Mouse (Mus musculus) lung, adult 2 months (tissue): ENCODE data around the gene Vmn1r59.
"Not testable (repeated sequence)": the region's sequence is repeated elsewhere in the genome, so short reads cannot be mapped to it uniquely, and the experiment has no call there.

Experiments used
- CTCF ChIP-seq: fragments of 200-500 bp; IDR thresholded peaks from 2 replicates; pipeline ENCODE4 v1.5.1; 2011; ENCODE audit warnings: mild to moderate bottlenecking, low read length, control low read depth; ENCODE audit not compliant: insufficient read depth
- POLR2A ChIP-seq: fragments of 200-500 bp; IDR thresholded peaks from 2 replicates; pipeline ENCODE4 v1.6.1; 2011; ENCODE audit warnings: low read depth, mild to moderate bottlenecking, control low read depth, low read length, borderline replicate concordance; ENCODE audit errors: extremely low read depth

GRCm38 (mm10) chr7:5493856-5494255 lies 37.3 kb upstream of the Vmn1r59 start, which contains the start of gene Vmn2r28:
- not testable (repeated sequence) for TF ChIP-seq POLR2A, CTCF
